Mouse (Mus musculus) CH12.LX (cell line): ENCODE results near the gene Sephs2.
A peak's percentile ranks its signal among the peaks of the same experiment; 100 is the strongest.

ENCODE experiments used
- CTCF ChIP-seq, 2 experiments: IDR thresholded peaks in 1 of 2; conservative IDR thresholded peaks in 1 of 2; 2 replicates each; pipeline ENCODE4 v1.5.1; 2011 to 2012; ENCODE audit warnings: low read depth in 2 of 2, low read length in 2 of 2, improper control_type of control experiment in 1 of 2, inconsistent platforms in 1 of 2, mild to moderate bottlenecking in 1 of 2, moderate library complexity in 1 of 2
- ELF1 ChIP-seq: IDR thresholded peaks from 2 replicates; pipeline ENCODE4 v1.6.1; 2014; ENCODE audit warnings: low read depth, mild to moderate bottlenecking, inconsistent platforms, low read length, improper control_type of control experiment
- EP300 ChIP-seq: IDR thresholded peaks from 2 replicates; pipeline ENCODE4 v1.6.1; 2011; ENCODE audit warnings: low read length, improper control_type of control experiment
- KAT2A ChIP-seq: IDR thresholded peaks from 2 replicates; pipeline ENCODE4 v1.6.1; 2012; ENCODE audit warnings: low read length, improper control_type of control experiment, inconsistent platforms; ENCODE audit not compliant: insufficient replicate concordance
- MEF2A ChIP-seq: IDR thresholded peaks from 2 replicates; pipeline ENCODE4 v1.6.1; 2014; ENCODE audit warnings: low read depth, mild to moderate bottlenecking, inconsistent platforms, low read length, improper control_type of control experiment, borderline replicate concordance
- RAD21 ChIP-seq: IDR thresholded peaks from 2 replicates; pipeline ENCODE4 v1.6.1; 2011; ENCODE audit warnings: low read depth, mild to moderate bottlenecking, low read length, improper control_type of control experiment, moderate library complexity
- USF1 ChIP-seq: IDR thresholded peaks from 2 replicates; pipeline ENCODE4 v1.6.1; 2014; ENCODE audit warnings: low read depth, mild to moderate bottlenecking, inconsistent platforms, low read length, improper control_type of control experiment
- ZMIZ1 ChIP-seq: IDR thresholded peaks from 2 replicates; pipeline ENCODE4 v1.6.1; 2012; ENCODE audit warnings: low read depth, mild to moderate bottlenecking, inconsistent platforms, low read length, improper control_type of control experiment

DNA sequence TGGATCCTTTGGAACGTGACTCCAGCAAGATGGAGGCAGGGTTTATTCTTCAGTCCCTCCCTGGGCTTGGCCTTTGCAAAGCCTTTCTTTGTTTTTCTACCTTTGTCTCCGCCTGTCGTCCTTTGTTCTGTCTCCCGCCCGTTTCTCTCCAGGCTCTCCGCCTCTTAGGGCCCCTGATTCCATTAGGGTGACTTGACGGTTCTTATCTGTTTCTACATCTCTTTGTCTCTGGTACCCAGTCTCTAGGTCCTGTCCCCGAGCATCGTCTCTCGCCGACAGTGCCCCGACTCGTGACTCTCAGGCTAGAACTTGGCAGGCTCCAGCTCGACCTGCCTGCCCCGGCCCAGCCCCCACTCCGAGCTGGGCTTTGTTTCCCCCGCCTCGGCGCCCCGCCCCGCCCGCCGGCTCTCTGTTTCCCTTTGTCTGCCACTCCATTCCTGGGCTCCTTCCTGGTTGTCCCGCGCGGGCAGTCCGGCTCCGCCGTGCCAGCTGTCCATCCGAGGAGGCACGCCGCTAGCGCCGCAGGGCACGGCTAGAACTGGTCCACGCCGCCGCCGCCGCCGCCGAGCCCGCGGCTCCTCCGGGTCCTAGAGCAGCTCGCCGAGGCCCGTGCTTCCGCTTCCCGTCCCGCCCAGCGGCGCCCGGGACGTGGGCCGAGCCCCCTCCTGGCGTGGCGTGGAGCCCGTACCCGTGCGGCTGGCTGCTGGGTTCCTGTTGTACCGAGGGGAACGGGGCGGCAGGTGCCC, 41.1 kb downstream of the Sephs2 start, which contains the start of the genes Zfp553 and Sept1:
- no peak for TF ChIP-seq RAD21
- no peak for TF ChIP-seq USF1
- TF ChIP-seq ELF1: peak; percentile 86
- no peak for TF ChIP-seq CTCF (conservative IDR thresholded peaks at IDR 0.05 in 1 of 2, IDR thresholded peaks at IDR 0.05 in 1 of 2; ENCODE audit: low read depth in 2 of 2, low read length in 2 of 2)
- 0 out of 2 replicates have a peak, but pooled peaks have one; percentile 62 for TF ChIP-seq KAT2A
- TF ChIP-seq ZMIZ1: peak; percentile 81
- peak; percentile 65 for TF ChIP-seq MEF2A
- TF ChIP-seq EP300: no peak
